Mouse (Mus musculus): Measurements from ENCODE around the gene Txlna.

Gene Txlna

GRCm38 (mm10) chr4:129588865-129589264, 52.0 kb downstream of the Txlna start:
- DNase-seq (ENCODE audit: low spot score in 2 of 2) = no peak

- DNase-seq (ENCODE audit: low spot score in 2 of 2) = no peak
Measured at GRCm38 (mm10) chr4:129586943-129587342, 53.9 kb downstream of the Txlna start.

- DNase-seq (ENCODE audit: low spot score in 2 of 2) = no peak
Measured at GRCm38 (mm10) chr4:129585773-129586172, 55.1 kb downstream of the Txlna start.

- peak; percentile 71 to 89 for DNase-seq (ENCODE audit: low spot score in 2 of 2)
Measured at GRCm38 (mm10) chr4:129584884-129585608, 55.8 kb downstream of the Txlna start.

- no peak for DNase-seq (ENCODE audit: low spot score in 2 of 2)
Measured at GRCm38 (mm10) chr4:129584370-129584769, 56.5 kb downstream of the Txlna start.

GRCm38 (mm10) chr4:129582251-129582650, 58.6 kb downstream of the Txlna start:
- DNase-seq (ENCODE audit: low spot score in 2 of 2) = no peak

GRCm38 (mm10) chr4:129580347-129580746, 60.5 kb downstream of the Txlna start:
- no peak for DNase-seq (ENCODE audit: low spot score in 2 of 2)

- no peak for DNase-seq (ENCODE audit: low spot score in 2 of 2)
Measured at GRCm38 (mm10) chr4:129578466-129578865, 62.4 kb downstream of the Txlna start, which contains the start of gene Fam167b. TSS of gene Fam167b (minus strand) at chr4:129578549.

GRCm38 (mm10) chr4:129577688-129578087, 63.2 kb downstream of the Txlna start:
- no peak for DNase-seq (ENCODE audit: low spot score in 2 of 2)

- DNase-seq (ENCODE audit: low spot score in 2 of 2) = peak; percentile 45
Measured at GRCm38 (mm10) chr4:129576863-129577491, 63.9 kb downstream of the Txlna start.

Data from urinary bladder, adult 18-20 months (tissue).